Mouse (Mus musculus) embryonic stem cell, embryonic (primary cell): Measurements from ENCODE around the gene Gm45837.

Source experiments
- CTCF ChIA-PET, 4 experiments: fragments of 300-600 bp in 2 of 4; fragments of 350-600 bp in 2 of 4; sonication (Branson Sonifier 250); formaldehyde crosslinking; loops; one replicate each; lab custom pipeline; 2022; ENCODE audit warnings: inconsistent platforms in 2 of 4; lab: Charles Lee
- POLR2A ChIA-PET, 4 experiments: fragments of 300-600 bp in 2 of 4; fragments of 350-600 bp in 2 of 4; sonication (Branson Sonifier 250); formaldehyde crosslinking; loops; one replicate each; lab custom pipeline; 2022; ENCODE audit warnings: antibody characterized with exemption in 4 of 4, inconsistent platforms in 1 of 4; lab: Charles Lee

Gene Gm45837

GRCm38 (mm10) chr7:101450422-101451401, 40.0 kb downstream of the Gm45837 start:
- ChIA-PET POLR2A (interaction anchor here in 1 of 4 experiments (0.7 kb wide), 1 partner anchor 19 kb away, joined by 3 read pairs; no protein-coding TSS in a partner anchor), CTCF (interaction anchor here (0.6 to 2.9 kb wide), 37 partner anchors 11 to 1673 kb away, joined by 3 to 39 read pairs (median 4); partner anchors contain the start of gene Clpb (in 1 of the 4))

GRCm38 (mm10) chr7:101452669-101453068, 42.0 kb downstream of the Gm45837 start:
- POLR2A ChIA-PET = no interaction called here
- CTCF ChIA-PET = interaction anchor here in 1 of 4 experiments (0.5 kb wide), 1 partner anchor 180 kb away, joined by 4 read pairs; no protein-coding TSS in a partner anchor

- POLR2A ChIA-PET = no interaction called here
- CTCF ChIA-PET = no interaction called here
Measured at GRCm38 (mm10) chr7:101453296-101453695, 42.6 kb downstream of the Gm45837 start.

GRCm38 (mm10) chr7:101453725-101454124, 43.0 kb downstream of the Gm45837 start:
- CTCF ChIA-PET = no interaction called here
- POLR2A ChIA-PET = no interaction called here

- ChIA-PET CTCF (interaction anchor here in 1 of 4 experiments (1.3 kb wide), 1 partner anchor 49 kb away, joined by 3 read pairs; no protein-coding TSS in a partner anchor), POLR2A (interaction anchor here in 1 of 4 experiments (0.9 kb wide), 1 partner anchor 10 kb away, joined by 3 read pairs; no protein-coding TSS in a partner anchor)
Measured at GRCm38 (mm10) chr7:101454479-101454878, 43.8 kb downstream of the Gm45837 start.

- CTCF ChIA-PET = interaction anchor here in 2 of 4 experiments (0.5 to 1.3 kb wide), 2 partner anchors 31 to 48 kb away, joined by 3 read pairs; no protein-coding TSS in a partner anchor
Measured at GRCm38 (mm10) chr7:101455141-101455540, 44.5 kb downstream of the Gm45837 start.

GRCm38 (mm10) chr7:101456318-101456717, 45.6 kb downstream of the Gm45837 start:
- ChIA-PET CTCF (interaction anchor here in 2 of 4 experiments (0.6 to 0.7 kb wide), 3 partner anchors 177 to 512 kb away, joined by 3 to 6 read pairs (median 3); no protein-coding TSS in a partner anchor), POLR2A (interaction anchor here in 2 of 4 experiments (0.7 to 1.1 kb wide), 2 partner anchors 28 to 145 kb away, joined by 3 to 6 read pairs; no protein-coding TSS in a partner anchor)

More at GRCm38 (mm10) chr7:101455141-101455540, 44.5 kb downstream of the Gm45837 start:
- POLR2A ChIA-PET = interaction anchor here in 1 of 4 experiments (0.9 kb wide), 1 partner anchor 9 kb away, joined by 3 read pairs; no protein-coding TSS in a partner anchor

- ChIA-PET POLR2A (interaction anchor here in 3 of 4 experiments (0.7 to 1.4 kb wide), 3 partner anchors 29 to 146 kb away, joined by 3 to 6 read pairs (median 3); no protein-coding TSS in a partner anchor), CTCF (interaction anchor here in 3 of 4 experiments (0.6 to 1.3 kb wide), 6 partner anchors 44 to 550 kb away, joined by 3 to 8 read pairs (median 3); no protein-coding TSS in a partner anchor)
Measured at GRCm38 (mm10) chr7:101456789-101457188, 46.1 kb downstream of the Gm45837 start.

GRCm38 (mm10) chr7:101457283-101457682, 46.6 kb downstream of the Gm45837 start:
- ChIA-PET CTCF (interaction anchor here in 3 of 4 experiments (0.6 to 1.3 kb wide), 7 partner anchors 29 to 551 kb away, joined by 3 to 8 read pairs (median 3); no protein-coding TSS in a partner anchor), POLR2A (interaction anchor here in 3 of 4 experiments (0.6 to 1.4 kb wide), 4 partner anchors 29 to 146 kb away, joined by 3 to 6 read pairs (median 3); no protein-coding TSS in a partner anchor)

GRCm38 (mm10) chr7:101457801-101458200, 47.1 kb downstream of the Gm45837 start:
- POLR2A ChIA-PET = interaction anchor here in 2 of 4 experiments (0.6 to 1.4 kb wide), 2 partner anchors 45 to 125 kb away, joined by 3 read pairs; no protein-coding TSS in a partner anchor
- CTCF ChIA-PET = interaction anchor here in 2 of 4 experiments (1.1 to 1.3 kb wide), 2 partner anchors 30 to 406 kb away, joined by 3 read pairs; no protein-coding TSS in a partner anchor

GRCm38 (mm10) chr7:101458278-101458781, 47.6 kb downstream of the Gm45837 start:
- ChIA-PET POLR2A (interaction anchor here in 1 of 4 experiments (1.4 kb wide), 1 partner anchor 45 kb away, joined by 3 read pairs; no protein-coding TSS in a partner anchor), CTCF (interaction anchor here in 1 of 4 experiments (1.1 kb wide), 1 partner anchor 31 kb away, joined by 3 read pairs; no protein-coding TSS in a partner anchor)

- CTCF ChIA-PET = interaction anchor here in 1 of 4 experiments (0.6 kb wide), 1 partner anchor 79 kb away, joined by 6 read pairs; no protein-coding TSS in a partner anchor
- POLR2A ChIA-PET = interaction anchor here in 2 of 4 experiments (0.6 kb wide), 2 partner anchors 17 to 492 kb away, joined by 3 to 4 read pairs; no protein-coding TSS in a partner anchor
Measured at GRCm38 (mm10) chr7:101459305-101459813, 48.7 kb downstream of the Gm45837 start.

GRCm38 (mm10) chr7:101459923-101460607, 49.4 kb downstream of the Gm45837 start:
- POLR2A ChIA-PET = interaction anchor here in 1 of 4 experiments (0.6 kb wide), 1 partner anchor 18 kb away, joined by 4 read pairs; no protein-coding TSS in a partner anchor
- CTCF ChIA-PET = no interaction called here

- POLR2A ChIA-PET = no interaction called here
Measured at GRCm38 (mm10) chr7:101460608-101460957, 49.9 kb downstream of the Gm45837 start.

GRCm38 (mm10) chr7:101461571-101461970, 50.9 kb downstream of the Gm45837 start:
- ChIA-PET POLR2A (interaction anchor here in 1 of 4 experiments (1.1 kb wide), 1 partner anchor 10 kb away, joined by 3 read pairs; no protein-coding TSS in a partner anchor), CTCF (interaction anchor here in 1 of 4 experiments (1.0 kb wide), 1 partner anchor 10 kb away, joined by 4 read pairs; no protein-coding TSS in a partner anchor)

More at GRCm38 (mm10) chr7:101460608-101460957, 49.9 kb downstream of the Gm45837 start:
- CTCF ChIA-PET = interaction anchor here in 2 of 4 experiments (0.6 kb wide), 2 partner anchors 362 to 1151 kb away, joined by 3 to 4 read pairs; no protein-coding TSS in a partner anchor

GRCm38 (mm10) chr7:101462327-101463068, 51.8 kb downstream of the Gm45837 start:
- CTCF ChIA-PET = interaction anchor here in 2 of 4 experiments (0.8 to 1.0 kb wide), 2 partner anchors 11 to 12 kb away, joined by 3 to 4 read pairs; no protein-coding TSS in a partner anchor

More at GRCm38 (mm10) chr7:101462327-101463068, 51.8 kb downstream of the Gm45837 start:
- POLR2A ChIA-PET = interaction anchor here in 1 of 4 experiments (1.1 kb wide), 1 partner anchor 9 kb away, joined by 3 read pairs; no protein-coding TSS in a partner anchor
